Mouse (Mus musculus): ENCODE measurements at regions not wholly inside any gene's neighbourhood (a gene's known extent, or its start where the extent isn't known, plus 50 kb on each side); places are given as distances from the start of the nearest gene placed in this dataset.

DNA sequence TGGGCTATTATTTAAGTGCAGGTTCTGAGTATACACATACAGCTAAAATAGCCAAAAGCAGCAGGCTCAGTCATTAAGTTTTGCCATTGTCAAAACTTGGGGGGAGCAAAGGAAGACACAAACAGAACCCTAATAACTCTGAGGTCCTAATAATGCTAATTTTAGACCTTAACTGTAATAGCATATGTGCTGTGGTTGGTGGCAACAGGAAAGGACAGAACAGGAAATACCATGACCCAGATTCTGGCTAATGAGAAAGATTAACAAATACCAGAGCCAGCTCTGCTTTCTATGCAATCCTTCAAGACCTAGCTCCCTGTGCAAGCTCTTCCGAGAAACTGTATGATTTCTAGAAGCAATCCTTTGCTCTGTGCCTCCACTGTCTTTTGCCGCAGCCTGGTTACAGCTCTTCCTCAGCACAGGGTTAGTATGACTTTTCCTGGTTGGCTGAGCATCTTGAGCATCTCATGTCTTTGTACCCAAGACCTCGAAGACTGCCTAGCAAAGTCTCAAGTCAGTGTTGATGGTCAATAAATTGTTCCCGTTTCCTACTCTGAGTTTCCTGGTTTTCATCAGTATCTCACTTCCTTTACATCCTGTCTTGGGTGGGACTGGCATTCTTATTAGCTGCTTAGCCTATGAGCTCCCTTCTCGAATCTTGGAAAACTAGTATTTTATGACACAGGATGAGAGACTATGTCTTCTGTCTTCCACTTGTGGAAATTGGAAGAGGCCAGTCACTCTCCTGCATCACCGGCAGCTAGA is 49.9 kb upstream of the Eed start:
- WGBS (ENCODE audit: insufficient replicate concordance) = 56% methylated on average over 6 of the region's 6 CpGs
- H3K27me3 ChIP-seq (ENCODE audit: control insufficient read depth, insufficient read depth, low read length) = no peaks in the 10 kb centered on the region
- H3K4me2 ChIP-seq = no peak overlapping the region
- no peaks in the 10 kb centered on the region for H3K9me3 ChIP-seq (replicated peaks; ENCODE audit: control insufficient read depth, low read length)
- no peak overlapping the region for H3K4me3 ChIP-seq (ENCODE audit: low read depth, low read length)
- H3K9ac ChIP-seq (ENCODE audit: low read depth, low read length) = no peak overlapping the region
- peak overlapping the region; percentile 47 for H3K27ac ChIP-seq (ENCODE audit: low read depth, low read length)
- H3K36me3 ChIP-seq (ENCODE audit: control insufficient read depth, insufficient read depth, low read length) = no peaks in the 10 kb centered on the region
- H3K4me1 ChIP-seq (ENCODE audit: control insufficient read depth, insufficient read depth, low read length) = peaks cover 19% of the 10 kb centered on the region
- no peak for ATAC-seq (replicated peaks; ENCODE audit: insufficient number of reproducible peaks, low FRiP score, low TSS enrichment)

DNA sequence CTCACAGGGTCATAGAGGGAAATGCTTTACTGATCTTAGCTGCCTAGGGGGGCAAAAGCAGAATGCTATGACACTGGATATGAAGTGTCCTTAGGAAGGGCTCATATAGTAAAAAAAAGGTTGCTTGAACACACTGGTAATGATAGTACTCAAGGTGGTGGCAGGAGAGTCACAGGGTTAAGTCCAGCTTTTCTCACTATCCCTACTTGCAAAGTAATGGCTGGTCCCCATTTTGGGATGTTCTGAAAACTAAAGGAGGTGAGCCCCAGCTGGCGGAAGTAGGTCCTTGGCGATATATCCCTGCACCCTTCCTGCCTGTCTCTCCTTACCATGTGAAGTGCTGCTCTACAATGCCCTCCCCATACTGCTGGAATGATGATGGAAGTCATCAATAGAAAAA is 52.3 kb upstream of the Eed start:
- H3K4me3 ChIP-seq (ENCODE audit: low read depth, low read length) = no peak overlapping the region
- no peaks in the 10 kb centered on the region for H3K36me3 ChIP-seq (ENCODE audit: control insufficient read depth, insufficient read depth, low read length)
- H3K27ac ChIP-seq (ENCODE audit: low read depth, low read length) = 0 out of 2 replicates have a peak overlapping the region, but pooled peaks have one; percentile 4
- H3K27me3 ChIP-seq (ENCODE audit: control insufficient read depth, insufficient read depth, low read length) = no peaks in the 10 kb centered on the region
- no peaks in the 10 kb centered on the region for H3K9me3 ChIP-seq (replicated peaks; ENCODE audit: control insufficient read depth, low read length)
- 88% methylated on average over 2 of the region's 2 CpGs for WGBS (ENCODE audit: insufficient replicate concordance)
- H3K4me2 ChIP-seq = no peak overlapping the region
- H3K4me1 ChIP-seq (ENCODE audit: control insufficient read depth, insufficient read depth, low read length) = peaks cover 19% of the 10 kb centered on the region
- no peak for ATAC-seq (replicated peaks; ENCODE audit: insufficient number of reproducible peaks, low FRiP score, low TSS enrichment)
- H3K9ac ChIP-seq (ENCODE audit: low read depth, low read length) = no peak overlapping the region

DNA sequence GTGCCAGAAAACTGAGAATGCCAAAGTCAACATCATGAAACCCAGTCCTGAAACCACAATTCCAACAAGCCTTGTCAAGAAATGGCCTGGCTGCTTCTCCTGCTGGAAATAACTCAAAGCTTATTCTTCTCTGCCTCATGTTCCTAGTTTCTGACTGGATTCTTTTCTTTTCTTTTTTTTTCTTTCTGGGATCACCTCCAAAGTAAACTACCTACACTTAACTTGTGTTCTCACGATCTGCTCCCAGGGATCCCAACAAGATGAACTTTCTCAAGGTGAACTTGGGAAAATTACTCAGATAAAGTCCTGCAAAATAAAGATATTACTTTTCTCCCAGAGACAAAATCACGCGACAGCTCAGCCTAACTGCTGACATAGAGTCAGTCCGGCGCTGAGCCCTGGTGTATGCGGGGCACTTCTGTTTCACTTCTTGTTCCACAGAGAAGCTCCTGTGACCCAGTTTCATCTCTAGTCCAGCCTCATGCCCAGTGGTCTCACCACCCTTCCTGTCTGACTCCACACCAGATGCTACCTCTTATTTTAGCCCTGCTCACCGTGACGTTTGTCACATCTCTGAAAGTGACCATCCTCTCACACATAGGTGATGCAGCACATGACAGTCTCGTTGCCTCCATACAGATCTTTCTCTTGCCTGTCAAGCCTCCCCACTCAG is 53.0 kb upstream of the Eed start:
- no peak for ATAC-seq (replicated peaks; ENCODE audit: insufficient number of reproducible peaks, low FRiP score, low TSS enrichment)
- 75% methylated on average over 9 of the region's 9 CpGs for WGBS (ENCODE audit: insufficient replicate concordance)
- Histone ChIP-seq H3K27me3 (ENCODE audit: control insufficient read depth, insufficient read depth, low read length) (no peaks in the 10 kb centered on the region), H3K4me2 (no peak overlapping the region), H3K27ac (ENCODE audit: low read depth, low read length) (0 out of 2 replicates have a peak overlapping the region, but pooled peaks have one; percentile 4), H3K4me3 (ENCODE audit: low read depth, low read length) (no peak overlapping the region), H3K9ac (ENCODE audit: low read depth, low read length) (no peak overlapping the region), H3K4me1 (ENCODE audit: control insufficient read depth, insufficient read depth, low read length) (peaks cover 17% of the 10 kb centered on the region), H3K9me3 (replicated peaks; ENCODE audit: control insufficient read depth, low read length) (no peaks in the 10 kb centered on the region), H3K36me3 (ENCODE audit: control insufficient read depth, insufficient read depth, low read length) (no peaks in the 10 kb centered on the region)

DNA sequence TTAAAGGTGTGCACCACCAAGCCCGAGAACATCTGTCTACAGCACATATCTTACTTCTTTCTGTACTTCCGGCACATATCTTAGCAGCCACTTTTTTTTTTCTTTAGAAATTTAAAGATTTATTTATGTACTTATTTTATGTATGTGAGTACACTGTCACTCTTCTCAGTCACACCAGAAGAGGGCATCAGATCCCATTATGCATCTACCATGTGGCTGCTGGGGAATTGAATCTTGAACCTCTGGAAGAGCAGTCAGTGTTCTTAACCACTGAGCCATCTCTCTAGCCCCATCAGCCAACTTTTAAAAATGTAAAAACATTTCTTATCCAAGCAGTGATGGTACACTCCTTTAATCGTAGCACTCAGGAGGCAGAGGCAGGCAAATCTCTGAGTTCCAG is 53.7 kb upstream of the Eed start:
- Histone ChIP-seq H3K4me3 (ENCODE audit: low read depth, low read length) (no peak overlapping the region), H3K9ac (ENCODE audit: low read depth, low read length) (no peak overlapping the region), H3K4me2 (no peak overlapping the region), H3K27ac (ENCODE audit: low read depth, low read length) (no peak overlapping the region), H3K4me1 (ENCODE audit: control insufficient read depth, insufficient read depth, low read length) (peaks cover 10% of the 10 kb centered on the region), H3K27me3 (ENCODE audit: control insufficient read depth, insufficient read depth, low read length) (no peaks in the 10 kb centered on the region), H3K36me3 (ENCODE audit: control insufficient read depth, insufficient read depth, low read length) (no peaks in the 10 kb centered on the region), H3K9me3 (replicated peaks; ENCODE audit: control insufficient read depth, low read length) (no peaks in the 10 kb centered on the region)
- 91% methylated on average over 3 of the region's 3 CpGs for WGBS (ENCODE audit: insufficient replicate concordance)
- ATAC-seq (replicated peaks; ENCODE audit: insufficient number of reproducible peaks, low FRiP score, low TSS enrichment) = no peak

DNA sequence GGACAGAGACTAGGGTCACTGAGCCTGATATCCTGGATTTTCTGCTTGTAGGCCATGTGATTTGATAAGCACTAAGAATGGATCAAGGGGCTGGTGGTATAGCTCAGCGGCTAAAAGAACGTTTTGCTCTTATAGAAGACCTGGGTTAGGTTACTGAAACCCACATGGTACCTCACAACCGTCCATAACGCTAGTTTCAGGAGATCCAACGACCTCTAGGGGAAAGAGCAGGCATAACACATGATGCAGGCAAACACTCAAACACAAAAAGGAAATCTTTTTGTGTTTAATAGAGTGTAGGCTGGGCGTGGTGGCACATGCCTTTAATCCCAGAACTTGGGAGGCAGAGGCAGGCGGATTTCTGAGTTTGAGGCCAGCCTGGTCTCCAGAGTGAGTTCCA is 54.6 kb upstream of the Eed start:
- no peaks in the 10 kb centered on the region for H3K9me3 ChIP-seq (replicated peaks; ENCODE audit: control insufficient read depth, low read length)
- no peaks in the 10 kb centered on the region for H3K36me3 ChIP-seq (ENCODE audit: control insufficient read depth, insufficient read depth, low read length)
- H3K4me2 ChIP-seq = no peak overlapping the region
- ATAC-seq (replicated peaks; ENCODE audit: insufficient number of reproducible peaks, low FRiP score, low TSS enrichment) = no peak
- WGBS (ENCODE audit: insufficient replicate concordance) = 75% methylated on average over 7 of the region's 7 CpGs
- H3K27me3 ChIP-seq (ENCODE audit: control insufficient read depth, insufficient read depth, low read length) = no peaks in the 10 kb centered on the region
- H3K4me1 ChIP-seq (ENCODE audit: control insufficient read depth, insufficient read depth, low read length) = peaks cover 6% of the 10 kb centered on the region
- no peak overlapping the region for H3K9ac ChIP-seq (ENCODE audit: low read depth, low read length)
- H3K4me3 ChIP-seq (ENCODE audit: low read depth, low read length) = no peak overlapping the region
- no peak overlapping the region for H3K27ac ChIP-seq (ENCODE audit: low read depth, low read length)

DNA sequence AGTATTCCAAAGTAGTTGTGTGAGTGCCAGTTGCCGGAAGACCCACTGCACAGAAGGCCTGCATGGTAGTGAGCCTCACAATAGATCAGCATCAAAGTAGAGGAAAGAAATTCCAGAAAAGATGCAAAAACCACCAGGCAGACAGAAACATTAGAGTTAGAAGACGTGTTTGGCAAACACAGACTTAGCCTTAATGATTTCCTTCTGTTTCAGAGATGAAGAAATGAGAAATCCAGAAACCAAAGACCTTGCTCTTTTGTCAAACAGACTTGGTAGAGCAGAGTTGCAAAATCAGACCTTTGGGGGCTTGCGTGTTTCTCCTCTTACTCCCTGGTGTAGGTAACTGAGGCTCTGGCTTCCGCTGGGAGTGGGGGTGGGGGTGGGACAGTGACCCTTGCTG is 57.0 kb upstream of the Eed start:
- no peak overlapping the region for H3K4me2 ChIP-seq
- no peak for ATAC-seq (replicated peaks; ENCODE audit: insufficient number of reproducible peaks, low FRiP score, low TSS enrichment)
- no peaks in the 10 kb centered on the region for H3K27me3 ChIP-seq (ENCODE audit: control insufficient read depth, insufficient read depth, low read length)
- no peak overlapping the region for H3K27ac ChIP-seq (ENCODE audit: low read depth, low read length)
- H3K9ac ChIP-seq (ENCODE audit: low read depth, low read length) = no peak overlapping the region
- 89% methylated on average over 4 of the region's 4 CpGs for WGBS (ENCODE audit: insufficient replicate concordance)
- no peaks in the 10 kb centered on the region for H3K36me3 ChIP-seq (ENCODE audit: control insufficient read depth, insufficient read depth, low read length)
- H3K9me3 ChIP-seq (replicated peaks; ENCODE audit: control insufficient read depth, low read length) = no peaks in the 10 kb centered on the region
- H3K4me1 ChIP-seq (ENCODE audit: control insufficient read depth, insufficient read depth, low read length) = peaks cover 6% of the 10 kb centered on the region
- H3K4me3 ChIP-seq (ENCODE audit: low read depth, low read length) = no peak overlapping the region

DNA sequence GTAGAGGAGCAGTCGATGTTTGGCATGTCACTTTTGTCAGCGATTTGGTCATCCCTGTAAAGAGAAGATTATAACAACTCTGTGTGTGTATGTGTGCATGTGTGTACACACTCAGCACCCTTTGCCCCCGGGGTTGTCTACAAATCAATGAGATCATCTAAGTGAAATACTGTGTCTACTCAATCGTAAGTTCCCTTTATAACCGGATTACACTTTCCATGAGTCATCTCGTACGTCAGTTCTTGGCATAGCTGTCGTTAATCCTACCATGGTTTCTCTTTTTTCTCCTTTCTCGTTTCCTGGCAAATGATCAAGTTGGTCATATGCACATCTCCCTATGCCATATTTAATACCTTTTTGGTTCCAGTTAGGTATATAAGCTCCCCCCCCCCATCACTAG is 58.7 kb upstream of the Eed start:
- Histone ChIP-seq H3K27me3 (ENCODE audit: control insufficient read depth, insufficient read depth, low read length) (no peaks in the 10 kb centered on the region), H3K9ac (ENCODE audit: low read depth, low read length) (no peak overlapping the region), H3K4me3 (ENCODE audit: low read depth, low read length) (no peak overlapping the region), H3K36me3 (ENCODE audit: control insufficient read depth, insufficient read depth, low read length) (no peaks in the 10 kb centered on the region), H3K27ac (ENCODE audit: low read depth, low read length) (no peak overlapping the region), H3K9me3 (replicated peaks; ENCODE audit: control insufficient read depth, low read length) (no peaks in the 10 kb centered on the region), H3K4me1 (ENCODE audit: control insufficient read depth, insufficient read depth, low read length) (peaks cover 6% of the 10 kb centered on the region), H3K4me2 (no peak overlapping the region)
- ATAC-seq (replicated peaks; ENCODE audit: insufficient number of reproducible peaks, low FRiP score, low TSS enrichment) = no peak
- WGBS (ENCODE audit: insufficient replicate concordance) = 86% methylated on average over 9 of the region's 9 CpGs

DNA sequence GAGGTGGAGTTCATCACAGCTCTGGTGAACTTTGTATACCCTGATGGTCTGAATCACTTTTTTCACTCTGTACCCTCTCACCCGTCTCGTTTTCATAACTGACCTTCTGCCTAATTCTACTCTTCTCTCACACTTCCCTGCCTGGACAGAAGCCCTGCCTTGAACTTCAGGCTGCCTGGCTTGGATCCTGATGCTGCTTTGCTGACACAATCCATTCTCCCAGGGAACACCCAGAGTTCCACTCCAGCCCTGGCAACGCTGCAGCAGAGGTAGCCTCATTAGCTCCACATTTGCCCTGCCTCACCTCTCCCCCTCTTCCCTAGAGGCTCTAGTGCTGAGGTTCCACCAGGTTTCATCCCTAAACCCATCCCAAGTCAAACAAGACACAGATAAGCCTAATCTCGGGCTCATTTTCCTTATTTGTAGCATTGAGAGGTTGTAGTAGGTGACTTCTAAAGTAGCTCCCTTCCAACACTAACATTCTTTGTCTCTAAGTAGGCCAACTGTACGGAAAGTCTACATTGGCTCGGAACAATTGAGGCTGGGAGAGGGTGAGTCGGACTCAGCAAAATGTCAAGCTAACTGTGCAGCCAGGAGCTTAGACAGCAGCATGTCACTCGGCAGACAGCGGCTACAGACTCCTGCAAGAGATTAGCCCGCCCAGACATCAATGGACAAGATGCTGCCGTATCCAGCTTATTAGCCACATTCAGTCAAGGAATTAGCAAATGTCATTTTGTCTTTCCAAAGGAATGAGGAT is 60.0 kb upstream of the Eed start:
- no peak overlapping the region for H3K4me2 ChIP-seq
- 54% methylated on average over 11 of the region's 11 CpGs for WGBS (ENCODE audit: insufficient replicate concordance)
- ATAC-seq (replicated peaks; ENCODE audit: insufficient number of reproducible peaks, low FRiP score, low TSS enrichment) = no peak
- H3K27me3 ChIP-seq (ENCODE audit: control insufficient read depth, insufficient read depth, low read length) = no peaks in the 10 kb centered on the region
- H3K9ac ChIP-seq (ENCODE audit: low read depth, low read length) = peak overlapping the region; percentile 16; the same call in 1 of the 2 replicates
- H3K36me3 ChIP-seq (ENCODE audit: control insufficient read depth, insufficient read depth, low read length) = no peaks in the 10 kb centered on the region
- peaks cover 6% of the 10 kb centered on the region for H3K4me1 ChIP-seq (ENCODE audit: control insufficient read depth, insufficient read depth, low read length)
- no peaks in the 10 kb centered on the region for H3K9me3 ChIP-seq (replicated peaks; ENCODE audit: control insufficient read depth, low read length)
- H3K27ac ChIP-seq (ENCODE audit: low read depth, low read length) = no peak overlapping the region
- H3K4me3 ChIP-seq (ENCODE audit: low read depth, low read length) = no peak overlapping the region
